Mouse (Mus musculus) T-cell, adult 66 days (primary cell): Measurements from ENCODE around the gene Bex4. TPM values are rescaled to one million over a fixed set of nuclear protein-coding genes. Genes with fewer than 3 reads are reported as not detected.

ENCODE experiments used
- total RNA-seq, 2 experiments: library from RNA; stranded (reverse); gene quantifications; 3 replicates in 1 of 2; 4 replicates in 1 of 2; pipeline ENCODE4 v1.2.4; 2023

Gene Bex4
- total RNA-seq, result not detected

DNA sequence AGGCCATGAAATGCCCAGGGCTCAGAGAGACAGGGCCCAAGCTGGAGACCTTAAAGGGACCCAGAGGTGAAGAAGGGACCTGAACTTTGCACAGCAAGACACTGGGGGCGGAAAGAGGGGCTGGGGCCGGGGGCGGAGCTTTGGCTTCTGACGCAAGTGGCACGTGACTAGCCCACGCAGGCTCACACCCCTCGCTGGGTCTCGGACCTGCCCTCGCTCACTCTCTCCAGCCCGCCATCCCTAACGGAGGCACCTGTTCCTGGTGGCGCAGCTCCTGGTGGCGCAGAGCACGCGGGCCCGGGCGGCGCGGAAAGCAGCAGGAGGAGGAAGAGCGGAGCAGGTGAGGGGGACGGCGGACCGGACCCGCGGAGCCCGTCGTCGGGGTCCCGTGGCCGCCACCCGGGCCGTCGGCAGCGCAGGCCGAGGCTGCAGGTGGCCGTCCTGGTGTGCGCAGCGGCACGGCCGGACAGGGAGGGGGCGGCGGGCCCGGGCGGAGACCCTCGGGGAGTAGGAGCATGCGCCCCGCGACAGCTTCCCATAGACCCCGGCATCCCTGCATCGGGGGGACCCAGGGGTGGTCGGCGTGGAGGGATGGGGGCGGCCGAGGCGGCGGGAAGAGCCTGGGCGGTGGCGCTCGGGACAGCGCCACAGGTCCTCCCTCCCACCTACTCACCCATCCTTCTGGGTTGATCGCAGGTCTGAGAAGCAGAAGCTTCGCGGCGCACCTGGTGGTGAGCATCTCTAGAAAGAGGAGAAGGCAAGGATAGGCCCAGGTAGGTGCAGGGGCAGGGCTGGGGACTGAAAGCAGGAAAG lies at the start of gene Bex4:
Gene Bex4 (plus strand): TSS at position 170 of the 813 bp plus-strand sequence.

DNA sequence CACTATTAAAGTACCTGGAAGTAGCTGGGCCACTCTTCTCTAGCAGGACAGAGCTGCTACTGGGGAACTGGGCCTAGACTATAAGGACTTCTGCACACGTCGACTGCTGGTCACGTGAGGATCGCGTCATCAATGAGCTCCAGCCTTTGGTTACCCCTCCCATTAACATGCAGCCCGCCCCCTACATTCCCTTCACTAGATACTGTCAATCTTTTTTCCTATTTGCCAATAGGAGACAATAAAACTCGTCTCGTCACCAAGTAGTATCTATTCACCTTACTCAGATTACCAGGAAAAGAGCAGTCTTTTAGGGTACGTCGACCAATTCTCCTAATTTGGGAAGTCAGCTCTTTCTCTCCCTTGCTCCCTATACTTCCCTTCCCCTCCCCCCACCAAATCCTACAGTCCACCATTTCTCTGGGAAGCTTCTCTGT lies 33.3 kb downstream of the Bex4 start, which contains the start of gene Tceal8:
Gene Tceal8 (minus strand): TSS at position 225 of the 434 bp plus-strand sequence.

Other genes with a start within 250 kb of the Bex4 start
- 1 to 10 TPM; 2.1 to 3.3 TPM for gene Arxes2, start 145.2 kb upstream of the Bex4 start, total RNA-seq
- gene Arxes1, start 105.6 kb upstream of the Bex4 start, total RNA-seq, result not detected
- 1 to 10 TPM; 2.3 to 2.4 TPM for gene Bex2, start 70.8 kb upstream of the Bex4 start, total RNA-seq
- gene Nxf3, start 53.7 kb upstream of the Bex4 start, total RNA-seq, result not detected
- gene Tceal8, start 33.3 kb downstream of the Bex4 start, total RNA-seq, result under 1 TPM; 0.47 to 0.90 TPM
- not detected for gene Tceal5, start 64.9 kb downstream of the Bex4 start, total RNA-seq
- not detected for gene Tceal7, start 75.8 kb downstream of the Bex4 start, total RNA-seq
- 1 to 10 TPM; 4.3 to 5.6 TPM for gene Bex1, start 76.5 kb downstream of the Bex4 start, total RNA-seq
- 10 to 100 TPM; 32.1 to 35.9 TPM for gene Tceal9, start 106.1 kb downstream of the Bex4 start, total RNA-seq
- gene Bex3, start 131.3 kb downstream of the Bex4 start, total RNA-seq, result 10 to 100 TPM; 72.9 to 73.0 TPM